Mouse (Mus musculus) CH12.LX (cell line): ENCODE data around the gene Tnfsf4. TPM values are rescaled to one million over a fixed set of nuclear protein-coding genes. Genes with fewer than 3 reads are reported as not detected.

Experiments
- DNase-seq: peaks from one replicate; pipeline ENCODE4 v3.0.0-alpha.2; 2013; ENCODE audit errors: extremely low read depth
- H3K27ac ChIP-seq: 2 replicates; pipeline ENCODE4 v1.5.1; 2012; ENCODE audit warnings: low read depth, mild to moderate bottlenecking, control low read depth, moderate library complexity; ENCODE audit not compliant: insufficient read depth
- H3K27me3 ChIP-seq: replicated peaks from 2 replicates; pipeline ENCODE3; 2012; ENCODE audit warnings: inconsistent platforms
- H3K36me3 ChIP-seq, 2 experiments: replicated peaks in 1 of 2; 2 replicates each; pipeline versions ENCODE3 to v1.6.1; 2012; ENCODE audit warnings: inconsistent platforms in 1 of 2, low read length in 1 of 2, mild to moderate bottlenecking in 1 of 2, mixed read lengths in 1 of 2, moderate library complexity in 1 of 2; ENCODE audit not compliant: control insufficient read depth in 1 of 2, insufficient read depth in 1 of 2
- H3K4me1 ChIP-seq, 2 experiments: 2 replicates each; pipeline ENCODE4 v1.6.1; 2012; ENCODE audit warnings: inconsistent platforms in 1 of 2, moderate library complexity in 1 of 2; ENCODE audit not compliant: insufficient read depth in 2 of 2, control insufficient read depth in 1 of 2
- H3K4me2 ChIP-seq: 2 replicates; pipeline ENCODE4 v1.6.1; 2012; ENCODE audit warnings: low read depth, mild to moderate bottlenecking, control low read depth; ENCODE audit not compliant: poor library complexity, insufficient read depth, severe bottlenecking
- H3K4me3 ChIP-seq, 3 experiments: fragments of 150-350 bp in 1 of 3; sonication (generic) in 1 of 3; replicated peaks in 1 of 3; 2 replicates each; pipeline versions ENCODE3 to v1.5.1; 2011 to 2012; ENCODE audit warnings: low read depth in 2 of 3, low read length in 2 of 3, mild to moderate bottlenecking in 2 of 3, moderate library complexity in 2 of 3, control low read depth in 1 of 3, improper control_type of control experiment in 1 of 3, inconsistent platforms in 1 of 3, mixed read lengths in 1 of 3; ENCODE audit not compliant: poor library complexity in 1 of 3
- H3K79me2 ChIP-seq: replicated peaks from 2 replicates; pipeline ENCODE4 v1.6.1; 2012; ENCODE audit warnings: mild to moderate bottlenecking, moderate library complexity; ENCODE audit not compliant: control insufficient read depth, poor library complexity, insufficient read depth, severe bottlenecking; ENCODE audit errors: extremely low read depth
- H3K9ac ChIP-seq: 2 replicates; pipeline ENCODE4 v1.6.1; 2012; ENCODE audit warnings: low read depth, mild to moderate bottlenecking, control low read depth, moderate library complexity; ENCODE audit not compliant: insufficient read depth
- H3K9me3 ChIP-seq: replicated peaks from 2 replicates; pipeline ENCODE3; 2012; ENCODE audit warnings: low read length, inconsistent platforms, mixed read lengths
- CHD1 ChIP-seq: IDR thresholded peaks from 2 replicates; pipeline ENCODE4 v1.6.1; 2012; ENCODE audit warnings: low read depth, low read length, improper control_type of control experiment, inconsistent platforms
- CHD2 ChIP-seq: IDR thresholded peaks from 2 replicates; pipeline ENCODE4 v1.6.1; 2011; ENCODE audit warnings: low read length, improper control_type of control experiment
- CTCF ChIP-seq, 2 experiments: IDR thresholded peaks in 1 of 2; conservative IDR thresholded peaks in 1 of 2; 2 replicates each; pipeline ENCODE4 v1.5.1; 2011 to 2012; ENCODE audit warnings: low read depth in 2 of 2, low read length in 2 of 2, improper control_type of control experiment in 1 of 2, inconsistent platforms in 1 of 2, mild to moderate bottlenecking in 1 of 2, moderate library complexity in 1 of 2
- E2F4 ChIP-seq: IDR thresholded peaks from 2 replicates; pipeline ENCODE4 v1.6.1; 2011; ENCODE audit warnings: low read depth, low read length, improper control_type of control experiment; ENCODE audit not compliant: insufficient replicate concordance
- GABPA ChIP-seq: IDR thresholded peaks from 2 replicates; pipeline ENCODE4 v1.6.1; 2012; ENCODE audit warnings: low read depth, low read length, improper control_type of control experiment, inconsistent platforms; ENCODE audit not compliant: insufficient replicate concordance
- JUND ChIP-seq: conservative IDR thresholded peaks from 2 replicates; pipeline ENCODE4 v1.6.1; 2011; ENCODE audit warnings: low read depth, low read length, improper control_type of control experiment
- KAT2A ChIP-seq: IDR thresholded peaks from 2 replicates; pipeline ENCODE4 v1.6.1; 2012; ENCODE audit warnings: low read length, improper control_type of control experiment, inconsistent platforms; ENCODE audit not compliant: insufficient replicate concordance
- MAFK ChIP-seq: IDR thresholded peaks from 2 replicates; pipeline ENCODE4 v1.6.1; 2011; ENCODE audit warnings: low read length, improper control_type of control experiment; ENCODE audit not compliant: insufficient replicate concordance
- MAX ChIP-seq: IDR thresholded peaks from 2 replicates; pipeline ENCODE4 v1.6.1; 2011; ENCODE audit warnings: low read length, improper control_type of control experiment
- MAZ ChIP-seq: IDR thresholded peaks from 2 replicates; pipeline ENCODE4 v1.6.1; 2012; ENCODE audit warnings: low read depth, mild to moderate bottlenecking, inconsistent platforms, low read length, improper control_type of control experiment, moderate library complexity
- MEF2A ChIP-seq: IDR thresholded peaks from 2 replicates; pipeline ENCODE4 v1.6.1; 2014; ENCODE audit warnings: low read depth, mild to moderate bottlenecking, inconsistent platforms, low read length, improper control_type of control experiment, borderline replicate concordance
- MYC ChIP-seq: IDR thresholded peaks from 2 replicates; pipeline ENCODE4 v1.6.1; 2011; ENCODE audit warnings: low read depth, mild to moderate bottlenecking, improper control_type of control experiment, low read length
- POLR2A ChIP-seq: IDR thresholded peaks from 2 replicates; pipeline ENCODE4 v1.6.1; 2011; ENCODE audit warnings: low read depth, mild to moderate bottlenecking, improper control_type of control experiment, low read length
- POLR2AphosphoS2 ChIP-seq: IDR thresholded peaks from 2 replicates; pipeline ENCODE4 v1.6.1; 2011; ENCODE audit warnings: low read depth, low read length, improper control_type of control experiment
- SMC3 ChIP-seq: IDR thresholded peaks from 2 replicates; pipeline ENCODE4 v1.6.1; 2011; ENCODE audit warnings: low read depth, low read length, improper control_type of control experiment
- TBP ChIP-seq: conservative IDR thresholded peaks from 2 replicates; pipeline ENCODE4 v1.6.1; 2011; ENCODE audit warnings: low read depth, low read length, improper control_type of control experiment
- UBTF ChIP-seq: IDR thresholded peaks from 2 replicates; pipeline ENCODE4 v1.6.1; 2012; ENCODE audit warnings: low read depth, mild to moderate bottlenecking, inconsistent platforms, low read length, improper control_type of control experiment, moderate library complexity
- USF2 ChIP-seq: conservative IDR thresholded peaks from 2 replicates; pipeline ENCODE4 v1.6.1; 2011; ENCODE audit warnings: low read depth, low read length, improper control_type of control experiment
- ZC3H11A ChIP-seq: IDR thresholded peaks from 2 replicates; pipeline ENCODE4 v1.6.1; 2012; ENCODE audit warnings: low read depth, mild to moderate bottlenecking, inconsistent platforms, low read length, improper control_type of control experiment
- ZNF384 ChIP-seq: IDR thresholded peaks from 2 replicates; pipeline ENCODE4 v1.6.1; 2012; ENCODE audit warnings: low read depth, low read length, improper control_type of control experiment, inconsistent platforms
- dilution Hi-C: fragments of 300-500 bp; cut with MboI; formaldehyde crosslinking; loops from 2 replicates; pipeline ENCODE4 v1.14.3; 2020; ENCODE audit warnings: low sequenced_read_pairs; ENCODE audit not compliant: extremely low pct_unique_long_range_greater_than_20kb, extremely low pct_ligation_motif_present
- in situ Hi-C: fragments of 300-500 bp; cut with MboI; formaldehyde crosslinking; loops from 3 replicates; pipeline ENCODE4 v1.14.3; 2019; ENCODE audit warnings: low sequenced_read_pairs, low pct_ligation_motif_present, low pct_unique_long_range_greater_than_20kb, mixed read lengths
- polyA plus RNA-seq: library from polyadenylated mRNA; unstranded; fragments of >175 nt; gene quantifications from 2 replicates; pipeline ENCODE4 v1.2.1, GENCODE M21; 2012; ENCODE audit warnings: low read depth; ENCODE audit not compliant: insufficient read length
- total RNA-seq, 2 experiments: library from RNA; depleted of rRNA; stranded (reverse); fragments of 300-350 nt in 1 of 2; fragments of >200 nt in 1 of 2; gene quantifications; 2 replicates each; pipeline ENCODE4 v1.2.3; 2012 to 2014

The Tnfsf4 gene
- total and polyA plus RNA-seq, 3 experiments: 0.08 to 0.15 TPM; not detected in 1

GRCm38 (mm10) chr1:161392906-161393305 is 2.3 kb upstream of the Tnfsf4 start:
- H3K4me3 ChIP-seq: no peak overlapping the region
- no peaks in the 10 kb centered on the region for H3K79me2 ChIP-seq
- H3K9me3 ChIP-seq: no peaks in the 10 kb centered on the region
- dilution Hi-C loops (no loop called here), in situ Hi-C loops (loop anchor here (25.0 kb wide), 1 partner anchor 569 kb away; the partner anchor contains the start of gene Pigc)
- no peaks in the 10 kb centered on the region for H3K36me3 ChIP-seq
- H3K4me1 ChIP-seq: peaks cover 0 to 6% of the 10 kb centered on the region in 2 experiments; a peak in 2 of 4 replicates
- TF ChIP-seq MYC: no peak
- H3K27ac ChIP-seq: no peak overlapping the region
- H3K27me3 ChIP-seq: no peaks in the 10 kb centered on the region
- DNase-seq: no peak
- no peak overlapping the region for H3K4me2 ChIP-seq
- no peak overlapping the region for H3K9ac ChIP-seq

- in situ Hi-C loops (loop anchor here (25.0 kb wide), 1 partner anchor 567 kb away; the partner anchor contains the start of gene Pigc), dilution Hi-C loops (no loop called here)
- Histone ChIP-seq H3K4me3 (no peak overlapping the region), H3K4me1 (peaks cover 0 to 6% of the 10 kb centered on the region in 2 experiments; a peak in 2 of 4 replicates), H3K9ac (no peak overlapping the region), H3K79me2 (no peaks in the 10 kb centered on the region), H3K27me3 (no peaks in the 10 kb centered on the region), H3K27ac (no peak overlapping the region), H3K36me3 (no peaks in the 10 kb centered on the region), H3K9me3 (no peaks in the 10 kb centered on the region), H3K4me2 (no peak overlapping the region)
- TF ChIP-seq CHD1 (no peak), KAT2A (no peak), UBTF (no peak), POLR2AphosphoS2 (no peak), MAX (no peak), GABPA (no peak), MAZ (no peak), E2F4 (no peak), CHD2 (no peak), JUND (no peak), SMC3 (no peak), ZNF384 (no peak), USF2 (no peak), CTCF (conservative IDR thresholded peaks at IDR 0.05 in 1 of 2, IDR thresholded peaks at IDR 0.05 in 1 of 2; ENCODE audit: low read depth in 2 of 2, low read length in 2 of 2) (no peak; a peak in 1 of 4 replicates), ZC3H11A (no peak), MEF2A (no peak), POLR2A (no peak), TBP (no peak), MAFK (no peak), MYC (no peak)
- DNase-seq: no peak
Observed at GRCm38 (mm10) chr1:161395610-161396009, 401 bp downstream of the Tnfsf4 start.
